Mouse (Mus musculus) myocyte (in vitro differentiated cells): ENCODE results near the gene Galnt7. TPM values are rescaled to one million over a fixed set of nuclear protein-coding genes. Genes with fewer than 3 reads are reported as not detected.

ENCODE experiments used
- H3K27me3 ChIP-seq: one replicate; pipeline ENCODE4 v1.6.1; 2011; ENCODE audit not compliant: control insufficient read depth, insufficient read depth, insufficient read length
- H3K36me3 ChIP-seq: one replicate; pipeline ENCODE4 v1.6.1; 2011; ENCODE audit not compliant: control insufficient read depth, insufficient read depth
- H3K4me2 ChIP-seq: one replicate; pipeline ENCODE4 v1.6.1; 2011; ENCODE audit warnings: low read depth, control low read depth
- H3K4me3 ChIP-seq: one replicate; pipeline ENCODE4 v1.5.1; 2011; ENCODE audit warnings: mild to moderate bottlenecking, control low read depth, moderate library complexity
- H3K79me2 ChIP-seq: one replicate; pipeline ENCODE4 v1.6.1; 2011; ENCODE audit not compliant: control insufficient read depth, insufficient read depth
- H3ac ChIP-seq: one replicate; pipeline ENCODE4 v1.6.1; 2011; ENCODE audit not compliant: control insufficient read depth, insufficient read length
- CEBPB ChIP-seq: IDR thresholded peaks from 2 replicates; pipeline ENCODE4 v1.6.1; 2011; ENCODE audit warnings: mild to moderate bottlenecking, moderate library complexity; ENCODE audit not compliant: poor library complexity, insufficient read depth, severe bottlenecking
- E2F4 ChIP-seq: IDR thresholded peaks from one replicate; pipeline ENCODE4 v1.6.1; 2011; ENCODE audit warnings: mild to moderate bottlenecking, control low read depth, moderate library complexity; ENCODE audit not compliant: insufficient read depth
- MAX ChIP-seq: IDR thresholded peaks from one replicate; pipeline ENCODE4 v1.6.1; 2011; ENCODE audit warnings: low read depth, mild to moderate bottlenecking, control low read depth
- MYOD1 ChIP-seq, 3 experiments: IDR thresholded peaks; one replicate each; pipeline ENCODE4 v1.6.1; 2011; ENCODE audit warnings: control low read depth in 2 of 3, low read depth in 2 of 3, mild to moderate bottlenecking in 2 of 3, moderate library complexity in 1 of 3; ENCODE audit not compliant: insufficient read length in 2 of 3, control insufficient read depth in 1 of 3
- MYOG ChIP-seq, 3 experiments: IDR thresholded peaks; one replicate each; pipeline ENCODE4 v1.6.1; 2011; ENCODE audit warnings: control low read depth in 2 of 3, low read depth in 2 of 3, mild to moderate bottlenecking in 2 of 3; ENCODE audit not compliant: insufficient read length in 2 of 3, control insufficient read depth in 1 of 3, insufficient read depth in 1 of 3
- POLR2A ChIP-seq: IDR thresholded peaks from one replicate; pipeline ENCODE4 v1.6.1; 2011; ENCODE audit warnings: low read depth, mild to moderate bottlenecking, control low read depth, moderate library complexity; ENCODE audit not compliant: insufficient read length
- POLR2AphosphoS2 ChIP-seq: IDR thresholded peaks from one replicate; pipeline ENCODE4 v1.6.1; 2011; ENCODE audit warnings: low read depth, control low read depth; ENCODE audit not compliant: insufficient read length
- REST ChIP-seq: IDR thresholded peaks from one replicate; pipeline ENCODE4 v1.6.1; 2011; ENCODE audit warnings: mild to moderate bottlenecking, control low read depth, moderate library complexity; ENCODE audit not compliant: insufficient read depth, insufficient read length
- SRF ChIP-seq: IDR thresholded peaks from one replicate; pipeline ENCODE4 v1.6.1; 2011; ENCODE audit warnings: low read depth; ENCODE audit not compliant: control insufficient read depth, insufficient read length
- TCF12 ChIP-seq: IDR thresholded peaks from one replicate; pipeline ENCODE4 v1.6.1; 2011; ENCODE audit warnings: mild to moderate bottlenecking, control low read depth; ENCODE audit not compliant: poor library complexity, insufficient read depth, severe bottlenecking
- TCF3 ChIP-seq: IDR thresholded peaks from one replicate; pipeline ENCODE4 v1.6.1; 2011; ENCODE audit warnings: low read depth, control low read depth; ENCODE audit not compliant: insufficient read length
- USF1 ChIP-seq: IDR thresholded peaks from one replicate; pipeline ENCODE4 v1.6.1; 2011; ENCODE audit warnings: low read depth, mild to moderate bottlenecking, control low read depth, moderate library complexity
- polyA plus RNA-seq: library from polyadenylated mRNA; unstranded; fragments of >200 nt; fragmentation: generic; extraction: Trizol; gene quantifications from one replicate; pipeline ENCODE4 v1.2.1, GENCODE M21; 2012; ENCODE audit warnings: missing spikeins

Galnt7 gene
- polyA plus RNA-seq: 3.1 TPM

DNA sequence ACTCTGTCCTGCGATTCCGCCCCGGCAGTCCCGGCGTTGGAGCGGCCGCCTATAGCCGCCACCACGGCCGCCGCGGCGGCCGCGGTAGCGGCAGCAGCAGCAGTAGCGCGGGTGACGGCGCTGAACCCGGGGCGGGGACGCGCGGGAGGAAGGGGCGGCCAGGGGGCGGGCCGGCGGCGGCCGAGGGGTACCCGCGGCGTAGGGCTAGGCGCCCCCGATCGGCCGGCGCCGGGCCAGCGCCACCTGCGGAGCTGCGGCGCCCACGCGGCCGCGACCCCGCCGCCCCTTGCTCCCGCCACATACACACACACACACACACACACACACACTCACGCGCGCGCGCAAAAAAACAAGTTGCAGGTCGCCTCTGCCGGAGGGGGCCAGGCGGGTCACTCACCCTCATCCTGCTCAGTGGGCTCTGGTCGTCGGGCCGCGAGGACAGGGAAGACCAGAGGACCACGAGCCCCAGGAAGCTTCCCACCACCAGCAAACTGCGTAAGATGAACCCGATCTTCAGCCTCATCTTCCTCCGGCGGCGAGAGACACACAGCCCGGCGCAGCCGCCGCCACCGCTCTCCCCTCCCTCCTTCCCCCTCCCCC, at the start of gene Galnt7:
Galnt7 (minus strand) TSS at position 577 of the 600 bp plus-strand sequence.
- Histone ChIP-seq H3K27me3 (no peaks in the 10 kb centered on the region), H3K79me2 (peaks cover 20% of the 10 kb centered on the region), H3ac (peak within 1 kb of the TSS; percentile 91), H3K36me3 (no peaks in the 10 kb centered on the region), H3K4me2 (peak within 1 kb of the TSS; percentile 81), H3K4me3 (peak within 1 kb of the TSS; percentile 37)
- TF ChIP-seq MYOD1 (IDR thresholded peaks at IDR 0.05; ENCODE audit: control insufficient read depth in 1 of 3, insufficient read length in 2 of 3, low read depth in 2 of 3): peak in 1 of 3 experiments; percentile 22
- no peak for TF ChIP-seq USF1
- TF ChIP-seq E2F4: no peak
- TF ChIP-seq REST: no peak
- TF ChIP-seq POLR2AphosphoS2: peak; percentile 7
- no peak for TF ChIP-seq SRF
- TF ChIP-seq MYOG (IDR thresholded peaks at IDR 0.05; ENCODE audit: control insufficient read depth in 1 of 3, insufficient read depth in 1 of 3, insufficient read length in 2 of 3, low read depth in 2 of 3): no peak
- no peak for TF ChIP-seq TCF12
- TF ChIP-seq TCF3: no peak
- TF ChIP-seq MAX: no peak
- peak; percentile 31 for TF ChIP-seq POLR2A
- no peak for TF ChIP-seq CEBPB

DNA sequence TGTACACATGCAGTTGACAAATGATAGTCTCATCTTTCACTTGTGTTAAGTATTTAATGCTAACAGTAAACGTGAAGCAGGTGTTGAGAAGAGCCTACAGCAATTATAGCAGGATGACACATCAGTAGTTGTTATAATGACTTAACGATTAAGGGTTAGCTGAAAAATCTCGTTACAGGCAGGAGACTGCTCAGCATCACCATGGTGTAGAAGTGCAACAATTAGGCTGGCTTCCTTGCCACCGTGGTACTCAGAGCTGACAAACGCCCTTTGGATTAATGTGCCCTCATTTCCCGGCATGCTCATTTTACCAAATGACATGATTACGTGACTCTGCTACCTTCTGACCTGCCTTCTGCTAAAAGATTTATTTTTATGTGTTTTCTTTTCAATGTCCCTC, 35.8 kb upstream of the Galnt7 start:
- TF ChIP-seq TCF3 (no peak), REST (no peak), E2F4 (no peak), MAX (no peak), POLR2A (no peak), USF1 (no peak), CEBPB (no peak), TCF12 (no peak), MYOG (IDR thresholded peaks at IDR 0.05; ENCODE audit: control insufficient read depth in 1 of 3, insufficient read depth in 1 of 3, insufficient read length in 2 of 3, low read depth in 2 of 3) (no peak), SRF (no peak), MYOD1 (IDR thresholded peaks at IDR 0.05; ENCODE audit: control insufficient read depth in 1 of 3, insufficient read length in 2 of 3, low read depth in 2 of 3) (no peak), POLR2AphosphoS2 (no peak)
- Histone ChIP-seq H3K4me2 (no peak overlapping the region), H3K36me3 (no peaks in the 10 kb centered on the region), H3ac (no peak overlapping the region), H3K4me3 (no peak overlapping the region), H3K79me2 (no peaks in the 10 kb centered on the region), H3K27me3 (no peaks in the 10 kb centered on the region)

DNA sequence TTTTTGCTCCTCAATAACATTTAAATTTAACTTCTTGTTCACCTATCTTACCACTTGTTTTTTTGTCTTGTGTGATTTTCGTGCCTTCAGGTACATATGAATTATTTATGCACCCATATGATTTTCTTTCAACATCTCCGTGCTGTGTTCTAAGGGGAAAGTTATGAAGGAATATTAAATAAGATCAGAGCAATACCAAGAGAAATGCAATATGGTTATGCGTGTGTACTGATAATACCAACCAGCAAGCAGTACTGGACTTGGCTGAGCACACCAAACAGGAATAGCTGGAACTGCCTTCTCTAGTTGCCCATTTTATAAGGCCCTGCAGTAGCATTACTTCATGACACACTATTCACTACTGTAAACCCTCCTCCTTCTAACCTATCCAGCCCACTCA, 33.0 kb upstream of the Galnt7 start:
- no peak for TF ChIP-seq MYOD1 (IDR thresholded peaks at IDR 0.05; ENCODE audit: control insufficient read depth in 1 of 3, insufficient read length in 2 of 3, low read depth in 2 of 3)
- no peak for TF ChIP-seq POLR2AphosphoS2
- no peak for TF ChIP-seq CEBPB
- TF ChIP-seq REST: no peak
- no peak for TF ChIP-seq TCF12
- TF ChIP-seq USF1: no peak
- TF ChIP-seq TCF3: no peak
- no peak for TF ChIP-seq MAX
- no peak for TF ChIP-seq POLR2A
- no peak for TF ChIP-seq E2F4
- TF ChIP-seq SRF: no peak
- TF ChIP-seq MYOG (IDR thresholded peaks at IDR 0.05; ENCODE audit: control insufficient read depth in 1 of 3, insufficient read depth in 1 of 3, insufficient read length in 2 of 3, low read depth in 2 of 3): no peak
- no peaks in the 10 kb centered on the region for H3K79me2 ChIP-seq
- no peaks in the 10 kb centered on the region for H3K27me3 ChIP-seq
- H3K4me3 ChIP-seq: no peak overlapping the region
- H3K4me2 ChIP-seq: no peak overlapping the region
- no peaks in the 10 kb centered on the region for H3K36me3 ChIP-seq
- no peak overlapping the region for H3ac ChIP-seq

DNA sequence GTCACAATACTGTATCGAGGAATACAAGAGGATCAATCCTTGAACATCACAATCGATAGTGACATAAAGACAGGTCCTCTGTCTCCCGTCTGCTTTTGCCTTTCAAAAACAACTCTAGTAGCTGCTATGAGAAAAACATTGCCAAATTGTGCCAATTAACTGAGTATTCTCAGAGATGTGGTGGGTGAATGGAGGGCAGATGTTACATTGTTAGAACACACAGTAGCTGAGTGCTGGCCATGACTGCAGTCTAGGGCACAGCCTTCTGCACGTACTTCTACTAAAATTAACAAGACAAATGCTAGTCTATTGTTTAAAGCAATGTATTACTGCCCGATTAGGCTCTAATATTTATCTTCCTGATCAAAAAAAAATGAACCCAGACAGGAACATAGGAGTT, 27.2 kb upstream of the Galnt7 start:
- H3K79me2 ChIP-seq: no peaks in the 10 kb centered on the region
- no peak overlapping the region for H3ac ChIP-seq
- no peak overlapping the region for H3K4me2 ChIP-seq
- no peak for TF ChIP-seq E2F4
- TF ChIP-seq TCF3: no peak
- no peak for TF ChIP-seq POLR2AphosphoS2
- TF ChIP-seq POLR2A: no peak
- no peak for TF ChIP-seq MYOG (IDR thresholded peaks at IDR 0.05; ENCODE audit: control insufficient read depth in 1 of 3, insufficient read depth in 1 of 3, insufficient read length in 2 of 3, low read depth in 2 of 3)
- TF ChIP-seq MYOD1 (IDR thresholded peaks at IDR 0.05; ENCODE audit: control insufficient read depth in 1 of 3, insufficient read length in 2 of 3, low read depth in 2 of 3): no peak
- TF ChIP-seq CEBPB: no peak
- TF ChIP-seq TCF12: no peak
- no peak for TF ChIP-seq REST
- no peak for TF ChIP-seq SRF
- no peak for TF ChIP-seq USF1
- TF ChIP-seq MAX: no peak
- H3K36me3 ChIP-seq: no peaks in the 10 kb centered on the region
- no peak overlapping the region for H3K4me3 ChIP-seq
- no peaks in the 10 kb centered on the region for H3K27me3 ChIP-seq

DNA sequence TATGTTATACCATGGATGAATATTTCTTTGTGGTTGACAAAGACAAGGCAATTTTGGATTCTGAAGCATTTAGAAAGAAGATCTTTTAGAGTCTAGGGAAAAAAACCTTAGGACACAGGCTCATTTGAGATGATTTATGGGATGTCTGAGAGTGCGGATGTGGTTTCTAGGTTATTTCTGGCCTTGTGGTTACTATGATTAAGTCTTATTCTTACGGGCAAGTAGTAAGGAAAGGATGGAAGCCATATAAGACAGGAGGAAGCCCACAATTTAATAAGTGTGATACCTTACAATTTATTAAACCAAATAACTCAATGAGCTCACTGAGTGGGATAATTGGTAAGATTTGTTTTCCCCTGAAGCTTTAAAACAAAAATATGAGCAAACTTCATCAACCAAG, 11.3 kb upstream of the Galnt7 start:
- no peak overlapping the region for H3ac ChIP-seq
- no peaks in the 10 kb centered on the region for H3K36me3 ChIP-seq
- no peaks in the 10 kb centered on the region for H3K79me2 ChIP-seq
- H3K4me3 ChIP-seq: no peak overlapping the region
- TF ChIP-seq TCF12: no peak
- no peak for TF ChIP-seq MYOD1 (IDR thresholded peaks at IDR 0.05; ENCODE audit: control insufficient read depth in 1 of 3, insufficient read length in 2 of 3, low read depth in 2 of 3)
- H3K4me2 ChIP-seq: peak overlapping the region; percentile 51
- no peaks in the 10 kb centered on the region for H3K27me3 ChIP-seq
